Mouse (Mus musculus) CH12.LX (cell line): Measurements from ENCODE around the gene Cfap70. TPM values are rescaled to one million over a fixed set of nuclear protein-coding genes. Genes with fewer than 3 reads are reported as not detected.

Source experiments
- DNase-seq: peaks from one replicate; pipeline ENCODE4 v3.0.0-alpha.2; 2013; ENCODE audit errors: extremely low read depth
- H3K27ac ChIP-seq: 2 replicates; pipeline ENCODE4 v1.5.1; 2012; ENCODE audit warnings: low read depth, mild to moderate bottlenecking, control low read depth, moderate library complexity; ENCODE audit not compliant: insufficient read depth
- H3K27me3 ChIP-seq: replicated peaks from 2 replicates; pipeline ENCODE3; 2012; ENCODE audit warnings: inconsistent platforms
- H3K36me3 ChIP-seq, 2 experiments: replicated peaks in 1 of 2; 2 replicates each; pipeline versions ENCODE3 to v1.6.1; 2012; ENCODE audit warnings: inconsistent platforms in 1 of 2, low read length in 1 of 2, mild to moderate bottlenecking in 1 of 2, mixed read lengths in 1 of 2, moderate library complexity in 1 of 2; ENCODE audit not compliant: control insufficient read depth in 1 of 2, insufficient read depth in 1 of 2
- H3K4me1 ChIP-seq, 2 experiments: 2 replicates each; pipeline ENCODE4 v1.6.1; 2012; ENCODE audit warnings: inconsistent platforms in 1 of 2, moderate library complexity in 1 of 2; ENCODE audit not compliant: insufficient read depth in 2 of 2, control insufficient read depth in 1 of 2
- H3K4me2 ChIP-seq: 2 replicates; pipeline ENCODE4 v1.6.1; 2012; ENCODE audit warnings: low read depth, mild to moderate bottlenecking, control low read depth; ENCODE audit not compliant: poor library complexity, insufficient read depth, severe bottlenecking
- H3K4me3 ChIP-seq, 3 experiments: fragments of 150-350 bp in 1 of 3; sonication (generic) in 1 of 3; replicated peaks in 1 of 3; 2 replicates each; pipeline versions ENCODE3 to v1.5.1; 2011 to 2012; ENCODE audit warnings: low read depth in 2 of 3, low read length in 2 of 3, mild to moderate bottlenecking in 2 of 3, moderate library complexity in 2 of 3, control low read depth in 1 of 3, improper control_type of control experiment in 1 of 3, inconsistent platforms in 1 of 3, mixed read lengths in 1 of 3; ENCODE audit not compliant: poor library complexity in 1 of 3
- H3K79me2 ChIP-seq: replicated peaks from 2 replicates; pipeline ENCODE4 v1.6.1; 2012; ENCODE audit warnings: mild to moderate bottlenecking, moderate library complexity; ENCODE audit not compliant: control insufficient read depth, poor library complexity, insufficient read depth, severe bottlenecking; ENCODE audit errors: extremely low read depth
- H3K9ac ChIP-seq: 2 replicates; pipeline ENCODE4 v1.6.1; 2012; ENCODE audit warnings: low read depth, mild to moderate bottlenecking, control low read depth, moderate library complexity; ENCODE audit not compliant: insufficient read depth
- H3K9me3 ChIP-seq: replicated peaks from 2 replicates; pipeline ENCODE3; 2012; ENCODE audit warnings: low read length, inconsistent platforms, mixed read lengths
- BHLHE40 ChIP-seq: IDR thresholded peaks from 2 replicates; pipeline ENCODE4 v1.6.1; 2011; ENCODE audit warnings: mild to moderate bottlenecking, low read depth, low read length, improper control_type of control experiment
- CHD1 ChIP-seq: IDR thresholded peaks from 2 replicates; pipeline ENCODE4 v1.6.1; 2012; ENCODE audit warnings: low read depth, low read length, improper control_type of control experiment, inconsistent platforms
- CTCF ChIP-seq, 2 experiments: IDR thresholded peaks in 1 of 2; conservative IDR thresholded peaks in 1 of 2; 2 replicates each; pipeline ENCODE4 v1.5.1; 2011 to 2012; ENCODE audit warnings: low read depth in 2 of 2, low read length in 2 of 2, improper control_type of control experiment in 1 of 2, inconsistent platforms in 1 of 2, mild to moderate bottlenecking in 1 of 2, moderate library complexity in 1 of 2
- ETS1 ChIP-seq: conservative IDR thresholded peaks from 2 replicates; pipeline ENCODE4 v1.6.1; 2012; ENCODE audit warnings: low read depth, mild to moderate bottlenecking, inconsistent platforms, low read length, improper control_type of control experiment, moderate library complexity
- GABPA ChIP-seq: IDR thresholded peaks from 2 replicates; pipeline ENCODE4 v1.6.1; 2012; ENCODE audit warnings: low read depth, low read length, improper control_type of control experiment, inconsistent platforms; ENCODE audit not compliant: insufficient replicate concordance
- JUN ChIP-seq: IDR thresholded peaks from 2 replicates; pipeline ENCODE4 v1.6.1; 2011; ENCODE audit warnings: low read depth, mild to moderate bottlenecking, low read length, improper control_type of control experiment, moderate library complexity; ENCODE audit not compliant: insufficient read depth
- JUND ChIP-seq: conservative IDR thresholded peaks from 2 replicates; pipeline ENCODE4 v1.6.1; 2011; ENCODE audit warnings: low read depth, low read length, improper control_type of control experiment
- MAX ChIP-seq: IDR thresholded peaks from 2 replicates; pipeline ENCODE4 v1.6.1; 2011; ENCODE audit warnings: low read length, improper control_type of control experiment
- MEF2A ChIP-seq: IDR thresholded peaks from 2 replicates; pipeline ENCODE4 v1.6.1; 2014; ENCODE audit warnings: low read depth, mild to moderate bottlenecking, inconsistent platforms, low read length, improper control_type of control experiment, borderline replicate concordance
- MYC ChIP-seq: IDR thresholded peaks from 2 replicates; pipeline ENCODE4 v1.6.1; 2011; ENCODE audit warnings: low read depth, mild to moderate bottlenecking, improper control_type of control experiment, low read length
- NELFE ChIP-seq: IDR thresholded peaks from 2 replicates; pipeline ENCODE4 v1.6.1; 2011; ENCODE audit warnings: low read depth, low read length, improper control_type of control experiment
- NRF1 ChIP-seq: IDR thresholded peaks from 2 replicates; pipeline ENCODE4 v1.6.1; 2014; ENCODE audit warnings: low read depth, mild to moderate bottlenecking, inconsistent platforms, low read length, improper control_type of control experiment, moderate library complexity
- PAX5 ChIP-seq: IDR thresholded peaks from 2 replicates; pipeline ENCODE4 v1.6.1; 2012; ENCODE audit warnings: low read length, inconsistent platforms, mixed read lengths
- POLR2A ChIP-seq: IDR thresholded peaks from 2 replicates; pipeline ENCODE4 v1.6.1; 2011; ENCODE audit warnings: low read depth, mild to moderate bottlenecking, improper control_type of control experiment, low read length
- RAD21 ChIP-seq: IDR thresholded peaks from 2 replicates; pipeline ENCODE4 v1.6.1; 2011; ENCODE audit warnings: low read depth, mild to moderate bottlenecking, low read length, improper control_type of control experiment, moderate library complexity
- RCOR1 ChIP-seq: conservative IDR thresholded peaks from 2 replicates; pipeline ENCODE4 v1.6.1; 2012; ENCODE audit warnings: low read depth, mild to moderate bottlenecking, inconsistent platforms, low read length, improper control_type of control experiment
- SIN3A ChIP-seq: IDR thresholded peaks from 2 replicates; pipeline ENCODE4 v1.6.1; 2012; ENCODE audit warnings: low read length, improper control_type of control experiment, inconsistent platforms
- SMC3 ChIP-seq: IDR thresholded peaks from 2 replicates; pipeline ENCODE4 v1.6.1; 2011; ENCODE audit warnings: low read depth, low read length, improper control_type of control experiment
- TBP ChIP-seq: conservative IDR thresholded peaks from 2 replicates; pipeline ENCODE4 v1.6.1; 2011; ENCODE audit warnings: low read depth, low read length, improper control_type of control experiment
- TCF12 ChIP-seq: IDR thresholded peaks from 2 replicates; pipeline ENCODE4 v1.6.1; 2014; ENCODE audit warnings: low read depth, mild to moderate bottlenecking, inconsistent platforms, low read length, improper control_type of control experiment
- USF1 ChIP-seq: IDR thresholded peaks from 2 replicates; pipeline ENCODE4 v1.6.1; 2014; ENCODE audit warnings: low read depth, mild to moderate bottlenecking, inconsistent platforms, low read length, improper control_type of control experiment
- USF2 ChIP-seq: conservative IDR thresholded peaks from 2 replicates; pipeline ENCODE4 v1.6.1; 2011; ENCODE audit warnings: low read depth, low read length, improper control_type of control experiment
- ZMIZ1 ChIP-seq: IDR thresholded peaks from 2 replicates; pipeline ENCODE4 v1.6.1; 2012; ENCODE audit warnings: low read depth, mild to moderate bottlenecking, inconsistent platforms, low read length, improper control_type of control experiment
- ZNF384 ChIP-seq: IDR thresholded peaks from 2 replicates; pipeline ENCODE4 v1.6.1; 2012; ENCODE audit warnings: low read depth, low read length, improper control_type of control experiment, inconsistent platforms
- dilution Hi-C: fragments of 300-500 bp; cut with MboI; formaldehyde crosslinking; loops from 2 replicates; pipeline ENCODE4 v1.14.3; 2020; ENCODE audit warnings: low sequenced_read_pairs; ENCODE audit not compliant: extremely low pct_unique_long_range_greater_than_20kb, extremely low pct_ligation_motif_present
- in situ Hi-C: fragments of 300-500 bp; cut with MboI; formaldehyde crosslinking; loops from 3 replicates; pipeline ENCODE4 v1.14.3; 2019; ENCODE audit warnings: low sequenced_read_pairs, low pct_ligation_motif_present, low pct_unique_long_range_greater_than_20kb, mixed read lengths
- polyA plus RNA-seq: library from polyadenylated mRNA; unstranded; fragments of >175 nt; gene quantifications from 2 replicates; pipeline ENCODE4 v1.2.1, GENCODE M21; 2012; ENCODE audit warnings: low read depth; ENCODE audit not compliant: insufficient read length
- total RNA-seq, 2 experiments: library from RNA; depleted of rRNA; stranded (reverse); fragments of 300-350 nt in 1 of 2; fragments of >200 nt in 1 of 2; gene quantifications; 2 replicates each; pipeline ENCODE4 v1.2.3; 2012 to 2014

Gene Cfap70
- total and polyA plus RNA-seq, 3 experiments: 0.04 to 0.36 TPM; not detected in 1

DNA sequence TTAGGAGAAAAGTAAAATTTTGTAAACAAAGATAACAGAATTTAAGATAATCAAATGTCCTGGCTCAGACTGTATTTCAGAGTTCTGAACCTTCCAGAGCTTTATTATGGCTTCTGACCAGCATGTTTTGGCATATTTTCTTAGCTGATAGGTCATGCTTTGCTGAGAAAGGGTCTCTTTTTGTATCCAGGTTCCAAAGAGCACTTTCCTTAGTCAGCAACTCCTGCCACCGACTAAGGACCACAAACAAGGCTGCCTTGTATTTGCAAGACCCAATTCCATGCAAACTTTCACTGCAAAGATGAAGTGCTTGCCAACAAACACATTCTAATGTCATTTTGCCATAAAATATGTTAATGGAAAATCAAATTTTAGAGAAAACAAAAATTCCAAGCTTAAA lies 22.2 kb downstream of the Cfap70 start:
- dilution Hi-C loops (no loop called here), in situ Hi-C loops (loop anchor here (5.0 kb wide), 2 partner anchors 33 to 83 kb away; partner anchors contain the start of genes Ecd and Fam149b)
- Histone ChIP-seq H3K9me3 (no peaks in the 10 kb centered on the region), H3K36me3 (no peaks in the 10 kb centered on the region), H3K27me3 (no peaks in the 10 kb centered on the region), H3K4me1 (peaks cover 2 to 5% of the 10 kb centered on the region in 2 experiments; a peak in 3 of 4 replicates), H3K27ac (no peak overlapping the region), H3K9ac (no peak overlapping the region), H3K4me2 (no peak overlapping the region), H3K79me2 (no peaks in the 10 kb centered on the region), H3K4me3 (no peak overlapping the region)
- no peak for DNase-seq
- TF ChIP-seq TCF12 (no peak), USF2 (no peak)

GRCm38 (mm10) chr14:20428593-20428992 lies 23.4 kb downstream of the Cfap70 start:
- H3K79me2 ChIP-seq: no peaks in the 10 kb centered on the region
- no peak overlapping the region for H3K4me2 ChIP-seq
- in situ Hi-C loops: no loop called here
- no peak overlapping the region for H3K27ac ChIP-seq
- no peaks in the 10 kb centered on the region for H3K4me1 ChIP-seq
- H3K4me3 ChIP-seq: no peak overlapping the region
- TF ChIP-seq CTCF (conservative IDR thresholded peaks at IDR 0.05 in 1 of 2, IDR thresholded peaks at IDR 0.05 in 1 of 2; ENCODE audit: low read depth in 2 of 2, low read length in 2 of 2): peak; percentile 45 to 64; a peak in 3 of 4 replicates
- no peak for TF ChIP-seq USF1
- TF ChIP-seq RAD21: peak; percentile 61
- TF ChIP-seq SMC3: peak; percentile 47
- TF ChIP-seq MYC: peak; percentile 89
- H3K36me3 ChIP-seq: no peaks in the 10 kb centered on the region
- H3K9me3 ChIP-seq: no peaks in the 10 kb centered on the region
- H3K9ac ChIP-seq: no peak overlapping the region
- H3K27me3 ChIP-seq: no peaks in the 10 kb centered on the region
- dilution Hi-C loops: no loop called here
- peak; percentile 23 for DNase-seq

GRCm38 (mm10) chr14:20423046-20423445 lies 29.0 kb downstream of the Cfap70 start:
- Histone ChIP-seq H3K4me3 (no peak overlapping the region), H3K4me2 (no peak overlapping the region), H3K4me1 (peaks cover 9 to 16% of the 10 kb centered on the region in 2 experiments), H3K36me3 (no peaks in the 10 kb centered on the region), H3K79me2 (no peaks in the 10 kb centered on the region), H3K27ac (no peak overlapping the region), H3K27me3 (no peaks in the 10 kb centered on the region), H3K9ac (no peak overlapping the region), H3K9me3 (no peaks in the 10 kb centered on the region)
- no peak for DNase-seq
- TF ChIP-seq GABPA (no peak), USF2 (no peak), CHD1 (no peak), NRF1 (no peak), MEF2A (no peak), BHLHE40 (no peak), JUND (no peak), MYC (no peak), PAX5 (no peak), RCOR1 (no peak), POLR2A (no peak), JUN (no peak), ETS1 (no peak), ZMIZ1 (no peak), NELFE (no peak), RAD21 (no peak), SIN3A (no peak), TBP (no peak), ZNF384 (no peak), MAX (no peak)
- in situ Hi-C loops (no loop called here), dilution Hi-C loops (no loop called here)
